Mouse (Mus musculus) thymus, adult 18-20 months (tissue): Measurements from ENCODE around the gene F3.
A peak's percentile ranks its signal among the peaks of the same experiment; 100 is the strongest.
"Not testable (repeated sequence)": the region's sequence is repeated elsewhere in the genome, so short reads cannot be mapped to it uniquely, and the experiment has no call there.

ENCODE experiments used
- DNase-seq, 2 experiments: peaks; one replicate each; pipeline ENCODE4 v3.0.0; 2022; ENCODE audit warnings: mixed read lengths in 2 of 2

Gene F3

GRCm38 (mm10) chr3:121739489-121740213 lies 16.3 kb downstream of the F3 start:
- DNase-seq: no peak

- not testable (repeated sequence) for DNase-seq
These were observed 18.0 kb downstream of the F3 start for GRCm38 (mm10) chr3:121741186-121741848.

GRCm38 (mm10) chr3:121754319-121755090 lies 31.2 kb downstream of the F3 start:
- not testable (repeated sequence) for DNase-seq

GRCm38 (mm10) chr3:121755152-121755551 lies 31.8 kb downstream of the F3 start:
- DNase-seq: no peak

GRCm38 (mm10) chr3:121758373-121758772 lies 35.0 kb downstream of the F3 start:
- no peak for DNase-seq

GRCm38 (mm10) chr3:121762056-121762852 lies 38.9 kb downstream of the F3 start:
- no peak for DNase-seq

GRCm38 (mm10) chr3:121766048-121766447 lies 42.7 kb downstream of the F3 start:
- no peak for DNase-seq

GRCm38 (mm10) chr3:121766818-121767217 lies 43.5 kb downstream of the F3 start:
- no peak for DNase-seq

- DNase-seq: no peak
These were observed 45.4 kb downstream of the F3 start for GRCm38 (mm10) chr3:121768770-121769169.

GRCm38 (mm10) chr3:121773336-121773735 lies 50.0 kb downstream of the F3 start:
- not testable (repeated sequence) for DNase-seq

- peak in 1 of 2 experiments; percentile 7 for DNase-seq
These were observed 54.6 kb downstream of the F3 start for GRCm38 (mm10) chr3:121777943-121778342.

- no peak for DNase-seq
These were observed 59.7 kb downstream of the F3 start for GRCm38 (mm10) chr3:121783020-121783419.
